Mouse (Mus musculus): ENCODE results near the gene Ninj2. TPM values are rescaled to one million over a fixed set of nuclear protein-coding genes. Genes with fewer than 3 reads are reported as not detected.

Ninj2 gene
- total RNA-seq (2014; rRNA removed) (not detected in 2 replicates), polyA plus RNA-seq (2015; fragmentation: Nextera tagmentation; extraction: Ambion mirVana) (0.24 TPM in 1 of 2 replicates, not detected in the other)

GRCm38 (mm10) chr6:120093100-120093499, at the start of gene Ninj2:
Ninj2 (plus strand) TSS chr6:120093350.
- TF ChIP-seq CTCF (IDR thresholded peaks at IDR 0.05; ENCODE audit: low read depth) = no peak
- no peaks in the 10 kb centered on the region for H3K9me3 ChIP-seq (ENCODE audit: low read length)
- ATAC-seq (no peak), DNase-seq (no peak)
- H3K4me2 ChIP-seq (ENCODE audit: low read depth) = no peak within 1 kb of the TSS
- WGBS = 61% methylated on average over 11 of the region's 11 CpGs
- H3K9ac ChIP-seq = no peak within 1 kb of the TSS
- no peaks in the 10 kb centered on the region for H3K4me1 ChIP-seq (ENCODE audit: insufficient read depth)
- H3K4me3 ChIP-seq (ENCODE audit: low read depth, low read length) = no peak within 1 kb of the TSS
- H3K27me3 ChIP-seq (ENCODE audit: insufficient read depth, low read length) = no peaks in the 10 kb centered on the region
- no peak within 1 kb of the TSS for H3K27ac ChIP-seq (ENCODE audit: low read depth, low read length)
- H3K36me3 ChIP-seq (ENCODE audit: insufficient read depth) = no peaks in the 10 kb centered on the region

- TF ChIP-seq CTCF (IDR thresholded peaks at IDR 0.05; ENCODE audit: low read depth) = no peak
- Histone ChIP-seq H3K27me3 (ENCODE audit: insufficient read depth, low read length) (no peaks in the 10 kb centered on the region), H3K9ac (no peak overlapping the region), H3K36me3 (ENCODE audit: insufficient read depth) (no peaks in the 10 kb centered on the region), H3K27ac (ENCODE audit: low read depth, low read length) (no peak overlapping the region), H3K4me3 (ENCODE audit: low read depth, low read length) (no peak overlapping the region), H3K4me1 (ENCODE audit: insufficient read depth) (no peaks in the 10 kb centered on the region), H3K9me3 (ENCODE audit: low read length) (no peaks in the 10 kb centered on the region), H3K4me2 (ENCODE audit: low read depth) (no peak overlapping the region)
- ATAC-seq (no peak), DNase-seq (peak; percentile 18)
- WGBS = 34% methylated on average over 4 of the region's 4 CpGs
Observed at GRCm38 (mm10) chr6:120045406-120045805, 47.7 kb upstream of the Ninj2 start.

- TF ChIP-seq CTCF (IDR thresholded peaks at IDR 0.05; ENCODE audit: low read depth) = no peak
- no peak overlapping the region for H3K4me3 ChIP-seq (ENCODE audit: low read depth, low read length)
- no peaks in the 10 kb centered on the region for H3K36me3 ChIP-seq (ENCODE audit: insufficient read depth)
- no peak for ATAC-seq
- no peak overlapping the region for H3K4me2 ChIP-seq (ENCODE audit: low read depth)
- DNase-seq = no peak
- H3K27me3 ChIP-seq (ENCODE audit: insufficient read depth, low read length) = no peaks in the 10 kb centered on the region
- no peak overlapping the region for H3K9ac ChIP-seq
- no peaks in the 10 kb centered on the region for H3K4me1 ChIP-seq (ENCODE audit: insufficient read depth)
- H3K9me3 ChIP-seq (ENCODE audit: low read length) = no peaks in the 10 kb centered on the region
- WGBS = 85% methylated on average over 7 of the region's 7 CpGs
- no peak overlapping the region for H3K27ac ChIP-seq (ENCODE audit: low read depth, low read length)
Observed at GRCm38 (mm10) chr6:120047705-120048292, 45.4 kb upstream of the Ninj2 start.

GRCm38 (mm10) chr6:120054412-120054811, 38.7 kb upstream of the Ninj2 start:
- WGBS = 87% methylated on average over 6 of the region's 6 CpGs
- H3K9me3 ChIP-seq (ENCODE audit: low read length) = no peaks in the 10 kb centered on the region

GRCm38 (mm10) chr6:120055666-120056540, 37.2 kb upstream of the Ninj2 start:
- 76% methylated on average over 2 of the region's 2 CpGs for WGBS

More at GRCm38 (mm10) chr6:120054412-120054811, 38.7 kb upstream of the Ninj2 start:
- no peak overlapping the region for H3K4me2 ChIP-seq (ENCODE audit: low read depth)
- H3K4me1 ChIP-seq (ENCODE audit: insufficient read depth) = no peaks in the 10 kb centered on the region
- no peak overlapping the region for H3K27ac ChIP-seq (ENCODE audit: low read depth, low read length)
- H3K36me3 ChIP-seq (ENCODE audit: insufficient read depth) = no peaks in the 10 kb centered on the region
- DNase-seq (no peak), ATAC-seq (no peak)
- no peak for TF ChIP-seq CTCF (IDR thresholded peaks at IDR 0.05; ENCODE audit: low read depth)
- no peaks in the 10 kb centered on the region for H3K27me3 ChIP-seq (ENCODE audit: insufficient read depth, low read length)
- no peak overlapping the region for H3K9ac ChIP-seq
- no peak overlapping the region for H3K4me3 ChIP-seq (ENCODE audit: low read depth, low read length)

GRCm38 (mm10) chr6:120062934-120063333, 30.2 kb upstream of the Ninj2 start:
- no peaks in the 10 kb centered on the region for H3K36me3 ChIP-seq (ENCODE audit: insufficient read depth)

More at GRCm38 (mm10) chr6:120055666-120056540, 37.2 kb upstream of the Ninj2 start:
- DNase-seq (no peak), ATAC-seq (no peak)
- TF ChIP-seq CTCF (IDR thresholded peaks at IDR 0.05; ENCODE audit: low read depth) = no peak
- H3K27me3 ChIP-seq (ENCODE audit: insufficient read depth, low read length) = no peaks in the 10 kb centered on the region
- no peaks in the 10 kb centered on the region for H3K9me3 ChIP-seq (ENCODE audit: low read length)
- no peak overlapping the region for H3K4me3 ChIP-seq (ENCODE audit: low read depth, low read length)
- no peak overlapping the region for H3K9ac ChIP-seq
- H3K27ac ChIP-seq (ENCODE audit: low read depth, low read length) = no peak overlapping the region
- H3K4me1 ChIP-seq (ENCODE audit: insufficient read depth) = no peaks in the 10 kb centered on the region
- H3K4me2 ChIP-seq (ENCODE audit: low read depth) = no peak overlapping the region
- H3K36me3 ChIP-seq (ENCODE audit: insufficient read depth) = no peaks in the 10 kb centered on the region

GRCm38 (mm10) chr6:120064627-120065026, 28.5 kb upstream of the Ninj2 start:
- Histone ChIP-seq H3K27me3 (ENCODE audit: insufficient read depth, low read length) (no peaks in the 10 kb centered on the region), H3K36me3 (ENCODE audit: insufficient read depth) (no peaks in the 10 kb centered on the region), H3K9me3 (ENCODE audit: low read length) (no peaks in the 10 kb centered on the region), H3K4me3 (ENCODE audit: low read depth, low read length) (no peak overlapping the region), H3K4me2 (ENCODE audit: low read depth) (no peak overlapping the region), H3K9ac (no peak overlapping the region), H3K4me1 (ENCODE audit: insufficient read depth) (no peaks in the 10 kb centered on the region), H3K27ac (ENCODE audit: low read depth, low read length) (no peak overlapping the region)
- WGBS = 49% methylated on average over 2 of the region's 2 CpGs
- no peak for TF ChIP-seq CTCF (IDR thresholded peaks at IDR 0.05; ENCODE audit: low read depth)
- ATAC-seq = no peak
- DNase-seq = no peak

More at GRCm38 (mm10) chr6:120062934-120063333, 30.2 kb upstream of the Ninj2 start:
- Histone ChIP-seq H3K27ac (ENCODE audit: low read depth, low read length) (no peak overlapping the region), H3K4me1 (ENCODE audit: insufficient read depth) (no peaks in the 10 kb centered on the region), H3K9me3 (ENCODE audit: low read length) (no peaks in the 10 kb centered on the region), H3K27me3 (ENCODE audit: insufficient read depth, low read length) (no peaks in the 10 kb centered on the region), H3K9ac (no peak overlapping the region), H3K4me2 (ENCODE audit: low read depth) (no peak overlapping the region), H3K4me3 (ENCODE audit: low read depth, low read length) (no peak overlapping the region)
- TF ChIP-seq CTCF (IDR thresholded peaks at IDR 0.05; ENCODE audit: low read depth) = no peak
- DNase-seq = no peak
- WGBS = 86% methylated on average over 5 of the region's 5 CpGs
- no peak for ATAC-seq

Data from forebrain, postnatal 0 days (tissue).